Mouse (Mus musculus) gastrocnemius, postnatal 14 days (tissue): ENCODE results near the gene Mmadhc. TPM values are rescaled to one million over a fixed set of nuclear protein-coding genes. Genes with fewer than 3 reads are reported as not detected.

ENCODE experiments used
- DNase-seq: peaks from one replicate; pipeline ENCODE4 v3.0.0; 2021; ENCODE audit warnings: mixed read lengths
- intact Hi-C: fragments of 180-260 bp; cut with DNase I; formaldehyde crosslinking; loops from one replicate; pipeline ENCODE4 v1.15.1; 2025; ENCODE audit warnings: low total_unique reads
- long read RNA-seq, 2 experiments: library from polyadenylated mRNA; stranded (forward); transcript quantifications; one replicate each; pipeline ENCODE4 v2.0.0; 2021
- total RNA-seq, 2 experiments: library from RNA; stranded (reverse); gene quantifications; 2 replicates each; pipeline ENCODE4 v1.2.3; 2021

The Mmadhc gene
- 100 to 1,000 TPM; 114 to 117 TPM for total RNA-seq
- long read RNA-seq, experiment 1, transcript Mmadhc-201 (8 exons, 1,342 nt) = major isoform, 62 of 92 reads
- long read RNA-seq, experiment 1, partial matches to known transcripts = 13 of 92 reads
- long read RNA-seq, experiment 1, other reads (novel, unspliced or antisense) = 17 of 92 reads
- long read RNA-seq, experiment 2, transcript Mmadhc-201 (8 exons, 1,342 nt) = major isoform, 63 of 110 reads
- long read RNA-seq, experiment 2, partial matches to known transcripts = 19 of 110 reads
- long read RNA-seq, experiment 2, other reads (novel, unspliced or antisense) = 27 of 110 reads

DNA sequence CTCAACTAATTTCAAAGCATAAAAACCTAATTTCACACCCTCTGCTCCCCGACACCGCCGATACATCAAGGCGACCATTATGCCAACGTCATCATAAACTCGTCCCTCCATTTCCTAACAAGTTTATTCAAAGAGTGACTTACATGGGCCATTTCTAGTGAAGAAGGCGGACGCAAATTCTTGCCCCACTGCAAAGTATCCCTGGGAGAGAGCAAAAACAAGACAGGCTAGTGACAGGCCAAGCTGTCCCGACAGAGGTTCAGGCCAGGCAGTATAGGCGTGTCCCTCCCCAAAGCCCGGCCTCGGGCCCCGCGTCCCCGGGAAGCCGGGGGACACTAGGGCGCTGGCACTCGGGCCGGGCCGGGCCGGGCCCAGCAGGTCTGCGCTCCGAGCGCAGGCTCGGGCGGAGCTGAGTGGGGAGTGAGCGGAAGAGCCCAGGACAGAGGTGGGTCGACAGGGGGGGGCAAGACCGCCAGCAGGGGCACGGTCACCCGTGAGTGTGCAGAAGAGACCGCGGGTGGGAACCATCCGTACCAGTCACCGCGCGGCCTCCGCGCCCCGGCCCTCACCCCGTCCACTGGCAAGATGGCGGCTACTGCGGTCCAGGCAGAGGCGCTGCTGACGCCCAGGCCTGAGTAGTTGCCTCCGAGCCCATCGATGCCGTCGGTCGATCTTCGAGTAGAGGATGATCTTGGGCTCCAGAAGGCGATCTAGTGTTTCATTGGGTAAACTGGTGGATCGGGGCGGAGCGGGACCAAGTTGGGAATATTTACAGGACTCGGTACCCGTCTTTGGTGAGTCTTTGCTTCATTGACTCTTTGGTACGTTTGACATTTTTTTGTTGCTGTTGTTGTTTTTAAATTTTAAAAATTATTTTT is at the start of gene Mmadhc:
Mmadhc (minus strand) TSS at position 693 of the 878 bp plus-strand sequence.
- DNase-seq = peak; percentile 94
- intact Hi-C loops = no loop called here

DNA sequence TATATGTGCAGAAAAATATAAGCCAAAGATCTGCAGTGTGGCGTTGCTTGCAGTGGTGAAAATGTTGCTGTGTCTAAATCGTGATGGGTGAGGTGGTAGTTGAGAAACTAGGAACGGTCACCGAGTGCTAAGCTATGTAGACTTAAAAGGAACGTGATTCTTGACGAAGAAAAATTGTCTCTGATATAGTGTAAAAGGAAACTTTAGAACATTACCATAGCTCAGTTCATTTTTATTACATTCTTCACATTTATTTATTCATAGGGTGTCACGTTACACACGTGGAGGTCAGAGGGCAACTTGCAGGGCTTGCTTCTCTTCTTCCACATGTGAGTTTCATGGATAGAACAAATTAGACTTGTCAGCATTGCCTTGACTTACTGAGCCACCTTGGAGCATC is 47.0 kb upstream of the Mmadhc start:
- intact Hi-C loops = no loop called here
- DNase-seq = no peak

DNA sequence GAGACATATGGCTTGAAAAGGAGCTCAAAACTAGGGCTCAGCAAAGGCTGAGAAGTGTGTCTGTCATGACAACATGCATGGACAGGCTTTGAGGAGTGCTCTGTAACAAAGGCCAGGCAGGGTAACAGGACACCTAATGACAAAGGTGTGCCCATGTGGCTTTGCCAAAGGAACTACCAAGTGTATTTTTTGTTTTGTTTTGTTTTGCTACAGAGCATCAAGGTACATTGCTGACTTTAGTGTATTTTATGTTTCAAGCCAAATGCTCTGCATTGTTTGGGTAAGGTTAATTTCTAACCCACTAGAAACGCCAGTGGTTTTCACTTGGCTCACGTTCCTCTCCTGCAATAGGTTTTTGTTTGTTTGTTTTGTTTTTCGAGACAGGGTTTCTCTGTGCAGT is 42.5 kb upstream of the Mmadhc start:
- intact Hi-C loops = no loop called here

DNA sequence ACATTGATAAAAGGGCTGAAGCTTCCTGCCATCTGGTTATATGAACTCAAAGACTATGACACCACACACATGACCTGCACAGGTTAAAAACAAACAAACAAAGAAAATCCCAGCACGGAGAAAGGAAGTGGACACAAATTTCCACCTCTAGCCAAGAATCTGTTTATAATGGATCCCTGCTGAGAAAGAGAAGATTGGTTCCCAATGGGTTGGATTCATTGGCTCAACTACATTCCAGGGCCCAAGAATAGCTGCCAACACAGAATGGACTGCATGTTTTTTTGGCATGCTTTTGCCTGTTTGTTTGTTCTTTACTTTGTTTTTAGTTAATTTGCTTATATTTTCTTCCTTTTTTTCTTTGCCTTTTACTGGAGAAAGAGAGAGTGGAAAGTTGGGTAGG is 41.0 kb upstream of the Mmadhc start:
- intact Hi-C loops = no loop called here
- DNase-seq = no peak

More for the DNA sequence above, 42.5 kb upstream of the Mmadhc start:
- no peak for DNase-seq

DNA sequence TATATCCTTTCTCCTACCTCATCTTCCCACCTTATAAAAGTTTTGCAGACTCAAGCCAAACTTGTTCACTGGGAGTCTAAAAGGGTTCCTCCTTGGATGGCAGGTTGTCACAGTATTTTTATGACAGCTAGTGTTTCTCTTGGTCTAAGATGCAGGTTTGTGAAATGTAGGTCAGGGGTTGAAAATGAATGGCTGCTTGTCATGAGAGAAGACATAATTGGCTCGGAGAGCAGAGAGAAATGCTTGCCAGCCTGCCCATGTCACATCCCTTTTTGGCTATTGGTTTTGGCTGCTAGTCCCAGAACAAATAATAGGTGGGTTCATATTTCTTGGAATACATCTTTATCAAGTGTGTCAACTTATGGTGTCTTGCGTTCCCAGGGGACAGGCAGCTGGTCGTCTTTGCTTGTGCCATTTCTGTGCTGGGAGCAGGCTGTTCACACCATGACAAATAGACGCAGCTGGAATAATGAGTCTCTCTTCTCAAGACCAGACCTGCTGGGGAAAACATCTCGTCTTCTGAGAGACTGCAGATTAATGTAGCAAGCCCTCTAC is 35.2 kb upstream of the Mmadhc start:
- intact Hi-C loops = no loop called here
- no peak for DNase-seq

DNA sequence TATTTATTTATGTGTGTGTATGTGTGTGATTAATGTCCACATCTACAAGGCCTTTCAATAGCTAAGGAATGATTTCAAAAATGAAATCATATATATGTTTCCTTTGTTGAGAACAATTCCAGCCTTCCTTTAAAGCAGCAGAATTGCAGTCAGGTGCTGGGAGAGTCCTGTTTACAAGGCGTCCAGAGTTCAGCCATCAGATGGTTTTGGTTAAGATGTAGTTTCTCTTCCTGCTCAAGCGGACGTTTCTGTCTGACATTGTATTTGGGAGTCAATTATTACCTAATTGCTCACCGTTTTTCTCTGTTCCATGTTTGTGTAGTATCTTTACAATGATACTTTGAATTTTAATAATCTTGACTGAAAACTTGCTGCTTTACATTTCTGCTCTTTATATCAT is 31.6 kb upstream of the Mmadhc start:
- intact Hi-C loops = no loop called here
- no peak for DNase-seq

DNA sequence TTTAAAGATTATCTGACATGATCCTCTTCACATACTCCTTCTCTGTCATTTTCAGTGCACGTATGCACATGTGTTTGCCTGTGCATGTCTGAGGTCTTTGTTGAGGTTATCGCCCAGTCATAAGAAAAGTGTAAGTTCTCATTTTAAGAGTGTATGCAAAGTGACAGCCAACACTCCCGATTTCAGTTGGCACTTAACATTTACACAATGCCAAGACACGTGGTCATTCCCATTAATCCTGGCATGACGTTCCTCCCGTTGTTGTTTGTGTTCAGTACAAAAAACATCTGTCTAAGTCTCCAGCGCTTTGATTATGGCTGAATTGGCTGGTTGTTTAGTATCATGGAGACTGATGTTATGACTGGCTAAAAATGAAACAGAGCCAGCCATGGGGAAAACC is 28.2 kb upstream of the Mmadhc start:
- no peak for DNase-seq
- intact Hi-C loops = no loop called here

DNA sequence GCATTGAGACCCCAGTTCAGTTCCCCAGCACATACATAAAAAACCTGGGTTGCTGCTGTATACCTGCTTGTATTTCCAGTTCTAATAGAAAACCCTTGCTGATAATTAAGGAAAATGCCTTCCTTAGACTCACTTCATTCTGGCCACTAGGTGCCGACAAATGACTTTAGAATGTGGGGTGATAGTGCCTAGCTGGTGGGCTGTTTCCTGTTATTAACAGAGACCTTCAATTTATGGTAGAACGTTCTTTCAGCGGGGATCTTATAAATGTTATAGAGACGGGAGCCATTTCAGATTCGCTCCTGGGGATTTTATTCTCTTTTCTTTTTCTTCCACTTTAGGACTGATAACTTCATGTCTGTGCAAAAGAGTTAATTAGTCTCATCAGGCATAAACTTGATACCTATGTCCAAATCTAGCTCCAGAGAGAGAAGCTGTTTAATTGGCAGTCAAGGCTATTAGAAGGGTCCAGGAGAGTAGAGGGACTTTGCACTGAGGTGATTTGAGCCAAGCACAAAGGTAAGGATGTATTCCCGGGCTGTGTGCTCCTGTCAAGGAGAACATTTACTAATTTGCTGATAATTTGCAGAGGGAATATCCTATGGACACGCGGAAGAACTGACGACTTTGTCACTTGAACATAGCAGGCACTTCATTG is 10.2 kb upstream of the Mmadhc start:
- intact Hi-C loops = loop anchor here (10.0 kb wide), 1 partner anchor 848 kb away; no protein-coding TSS in a partner anchor
- DNase-seq = peak; percentile 30

DNA sequence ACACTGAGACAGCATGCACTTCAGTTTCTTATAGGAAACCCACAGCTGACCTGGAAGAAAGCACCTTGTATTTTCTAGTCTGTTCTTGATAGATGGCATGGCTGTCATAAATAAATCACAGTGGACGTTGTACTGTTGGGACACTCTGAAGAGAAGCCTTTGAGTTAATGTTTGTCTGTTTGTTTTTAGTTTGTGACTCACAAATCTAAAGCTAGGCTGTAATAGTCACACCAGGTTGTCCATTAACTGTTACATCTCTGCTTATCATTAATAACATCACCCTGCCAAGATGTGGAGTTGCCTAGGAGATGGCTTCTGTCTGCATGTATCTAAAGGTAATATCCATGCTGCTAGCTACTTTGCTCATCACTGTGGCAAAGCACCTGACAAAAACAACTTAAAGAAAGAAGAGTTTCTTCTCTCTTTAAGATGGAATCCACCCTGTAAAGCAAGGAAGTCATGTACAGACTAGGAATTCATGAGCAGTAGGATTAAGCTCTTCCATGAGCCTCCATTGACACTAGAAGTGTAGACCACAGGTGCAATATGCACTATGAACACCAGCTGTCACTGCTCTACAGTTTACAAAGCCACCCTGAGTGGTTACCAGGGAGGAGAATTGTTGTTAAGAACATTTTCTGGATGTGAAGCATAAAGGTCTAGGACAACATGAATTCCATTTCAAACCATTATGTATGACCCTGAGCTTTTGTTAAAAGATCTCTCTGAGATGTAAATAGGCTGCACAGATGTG is 8.4 kb upstream of the Mmadhc start:
- intact Hi-C loops = loop anchor here (5.0 to 10.0 kb wide), 2 partner anchors 850 to 1612 kb away; no protein-coding TSS in a partner anchor
- peak; percentile 4 for DNase-seq

DNA sequence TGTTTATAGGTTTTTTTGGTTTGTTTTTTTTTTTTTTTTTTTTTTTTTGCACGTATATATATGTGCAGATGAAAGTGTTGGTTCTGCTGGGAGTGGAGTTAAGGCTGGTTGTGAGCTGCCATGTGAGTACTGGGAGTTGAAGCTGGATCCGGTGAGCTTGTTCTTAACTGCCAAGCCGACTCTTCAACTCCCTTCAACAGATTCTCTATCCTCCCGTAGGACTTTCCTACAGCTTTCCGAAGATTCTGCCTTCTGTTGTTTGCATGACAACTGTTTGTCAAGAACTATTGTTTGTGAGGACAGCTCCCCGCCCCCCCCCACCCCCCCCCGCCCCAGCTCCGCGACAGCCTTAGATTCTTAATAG is 368 bp upstream of the Mmadhc start:
- no peak for DNase-seq
- intact Hi-C loops = no loop called here

DNA sequence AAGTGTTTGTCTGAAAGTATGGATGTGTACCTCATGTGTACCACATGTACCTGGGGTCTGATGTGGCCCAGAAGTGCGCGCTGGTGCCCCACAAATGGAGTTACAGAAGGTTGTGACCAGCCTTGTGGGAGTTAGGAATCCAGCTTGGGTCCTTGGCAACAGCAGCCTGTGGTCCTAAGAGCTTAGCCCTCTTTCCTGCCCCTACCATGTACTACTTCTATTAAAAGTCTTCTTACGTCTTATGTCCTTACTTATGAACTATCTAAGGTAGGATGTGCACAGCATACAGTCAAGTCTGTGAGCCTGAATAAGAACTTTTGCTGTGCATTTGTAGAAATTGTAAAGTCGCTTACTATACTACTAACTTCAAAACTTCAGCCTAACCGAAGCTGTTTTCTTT is 1.0 kb downstream of the Mmadhc start:
- intact Hi-C loops = no loop called here
- no peak for DNase-seq

DNA sequence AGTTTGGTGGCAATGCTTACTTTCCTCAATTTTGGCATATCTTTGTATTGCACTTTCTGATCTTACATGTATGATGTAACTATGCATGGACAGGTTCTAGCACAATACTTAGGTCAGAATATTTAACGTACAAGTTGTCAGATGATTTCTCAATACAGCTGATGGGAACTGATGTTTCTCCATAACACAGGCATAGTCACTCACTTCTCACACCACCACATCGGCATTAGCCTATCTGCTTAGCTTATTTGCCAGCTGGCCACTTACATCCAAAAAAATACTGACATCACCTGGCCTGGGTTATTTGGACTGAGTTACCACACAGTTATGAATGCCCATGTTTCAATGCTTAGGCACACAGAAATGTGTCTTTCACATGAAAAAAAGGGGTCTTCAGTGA is 2.5 kb downstream of the Mmadhc start:
- DNase-seq = no peak
- intact Hi-C loops = no loop called here

DNA sequence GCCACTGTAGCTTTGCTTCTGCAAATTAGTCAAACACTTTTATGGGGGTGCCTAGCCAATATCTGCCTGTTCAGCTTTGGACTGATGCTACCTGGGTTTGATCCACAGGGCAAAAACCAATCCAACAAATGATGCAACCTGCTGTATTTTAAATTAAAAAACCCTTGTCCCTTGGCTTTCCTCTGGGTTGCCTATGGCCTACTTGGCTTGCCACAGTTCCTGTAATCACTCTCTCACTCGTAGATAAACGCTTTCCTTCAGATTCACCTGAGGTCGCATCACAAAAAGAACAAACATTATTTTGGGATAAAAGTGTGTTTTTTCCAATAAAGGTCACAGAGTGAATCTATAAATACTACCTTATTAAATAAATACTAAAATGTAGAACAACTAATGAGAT is 3.0 kb downstream of the Mmadhc start:
- intact Hi-C loops = no loop called here
- no peak for DNase-seq

DNA sequence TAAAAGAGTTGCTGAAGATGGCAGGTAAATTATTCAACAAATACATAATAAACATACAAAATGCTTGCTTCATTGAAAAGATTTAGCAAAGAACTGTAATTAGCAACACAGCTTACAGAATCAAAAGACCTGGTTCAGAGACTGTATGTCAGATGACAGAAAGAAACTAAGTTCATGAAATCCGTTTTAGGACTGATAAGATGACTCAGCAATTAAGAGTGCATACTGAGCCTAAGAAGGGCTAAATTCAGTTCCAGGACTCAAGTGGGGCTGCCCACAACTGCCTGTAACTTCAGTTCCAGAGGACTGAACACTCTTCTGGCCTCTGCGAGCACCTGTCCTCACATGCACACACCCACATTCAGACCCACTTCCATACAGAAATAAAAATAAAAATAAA is 4.7 kb downstream of the Mmadhc start:
- intact Hi-C loops = no loop called here
- DNase-seq = no peak

DNA sequence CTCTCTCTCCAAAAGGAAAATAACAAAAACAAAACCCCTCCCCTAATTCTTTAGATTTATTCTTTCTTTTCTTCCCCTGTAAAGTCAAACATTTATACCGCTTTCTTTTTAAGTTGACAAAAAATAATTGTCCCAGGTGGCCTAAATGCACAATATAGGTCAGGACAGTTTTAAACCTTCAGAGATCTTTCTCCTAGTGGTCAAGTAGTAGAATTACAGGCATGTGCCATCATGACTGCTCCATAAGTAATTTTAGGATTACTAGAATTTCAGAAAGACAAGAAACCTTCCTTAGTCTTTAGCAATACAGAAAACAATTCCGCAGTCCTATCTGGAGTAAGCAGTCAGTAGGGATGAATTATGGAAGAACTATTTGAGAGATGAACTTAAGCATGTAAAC is 5.8 kb downstream of the Mmadhc start:
- intact Hi-C loops = no loop called here
- no peak for DNase-seq

DNA sequence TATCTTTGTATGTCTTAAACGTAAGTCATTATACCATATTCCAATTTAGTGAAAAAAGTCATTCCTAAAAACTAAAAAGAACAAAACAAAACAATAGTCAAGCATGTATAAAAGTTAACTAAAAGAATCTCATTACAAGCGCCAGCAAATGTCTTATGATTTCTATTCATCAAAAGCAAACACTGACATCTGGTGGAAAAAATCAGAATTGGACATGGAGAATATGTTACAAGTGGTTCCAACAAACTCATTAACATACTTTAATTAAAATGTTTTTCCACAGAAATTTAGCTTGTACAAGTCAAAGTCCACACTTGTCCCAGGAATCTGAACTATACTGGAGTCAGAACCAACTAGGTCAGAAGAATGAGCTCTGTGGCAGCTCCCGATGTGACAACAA is 11.8 kb downstream of the Mmadhc start:
- no peak for DNase-seq
- intact Hi-C loops = no loop called here

DNA sequence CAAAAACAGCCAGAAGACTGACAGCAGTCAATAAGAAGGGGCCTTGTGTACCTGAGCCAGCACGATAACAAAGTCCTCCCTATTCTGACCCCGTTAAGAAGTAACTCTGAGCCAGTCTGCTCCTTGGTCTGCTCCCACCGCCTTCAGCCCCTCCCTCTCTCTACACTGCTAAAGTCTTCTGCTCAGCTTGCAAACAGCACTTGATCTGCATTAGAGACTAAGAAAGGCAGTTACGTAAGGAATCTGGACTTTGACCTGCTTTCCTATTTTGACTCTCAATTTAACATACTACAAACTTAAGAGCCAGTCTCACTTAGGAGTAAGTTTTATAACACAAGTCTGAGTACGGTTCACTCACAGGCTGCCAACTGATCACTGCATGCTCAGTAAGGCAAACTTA is 12.6 kb downstream of the Mmadhc start:
- intact Hi-C loops = no loop called here
- DNase-seq = no peak

DNA sequence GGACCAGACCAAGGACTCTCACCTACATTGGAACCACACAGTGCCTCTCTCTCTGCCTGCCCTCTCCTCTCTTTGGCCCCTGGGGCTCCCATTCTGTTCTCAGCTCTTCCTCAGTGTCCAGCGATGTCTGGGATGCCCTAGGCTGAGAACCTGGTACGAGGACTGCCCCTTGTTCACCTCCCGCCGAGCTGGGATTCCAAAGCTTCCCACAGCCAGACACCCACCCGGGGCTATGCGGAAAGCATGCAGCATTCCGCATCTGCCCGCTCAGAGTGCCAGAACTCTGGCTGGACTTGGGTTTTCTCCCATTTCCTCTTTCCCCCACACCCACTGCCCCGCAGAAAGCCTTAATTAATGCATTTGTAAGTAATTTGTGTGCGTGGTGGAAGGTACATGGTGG is 19.9 kb downstream of the Mmadhc start:
- DNase-seq = no peak
- intact Hi-C loops = no loop called here

DNA sequence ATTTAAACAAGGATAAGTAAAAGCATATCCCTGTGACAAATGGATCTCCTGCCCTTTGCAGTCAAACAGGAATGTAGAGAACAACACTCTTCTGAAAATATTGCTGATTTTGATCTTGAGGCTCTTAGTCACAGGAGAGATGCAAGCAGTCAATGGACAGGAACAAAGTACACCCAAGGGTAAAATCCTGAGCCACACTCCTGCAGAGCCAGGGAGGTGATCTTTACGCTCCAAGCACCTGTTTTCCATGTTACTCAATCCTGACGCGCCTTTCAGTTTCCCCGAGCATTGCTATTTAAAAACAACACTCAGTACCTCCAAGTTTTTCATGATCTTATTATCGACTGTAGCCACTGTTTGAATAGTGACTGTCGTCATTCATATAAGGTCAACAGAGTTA is 23.2 kb downstream of the Mmadhc start:
- DNase-seq = no peak
- intact Hi-C loops = loop anchor here (2.0 kb wide), 1 partner anchor 511 kb away; no protein-coding TSS in a partner anchor
